Mouse (Mus musculus): Measurements from ENCODE around the gene Prkca.

- no peak for TF ChIP-seq CTCF (conservative IDR thresholded peaks at IDR 0.05; ENCODE audit: insufficient read depth, insufficient read length, low read depth, low read length)
- no peak for TF ChIP-seq POLR2A (IDR thresholded peaks at IDR 0.05; ENCODE audit: low read depth, low read length)
These were observed 21.3 kb upstream of the Prkca start for GRCm38 (mm10) chr11:108364945-108365589.
